Mouse (Mus musculus) liver, embryonic 16.5 days (tissue): Measurements from ENCODE around the gene Hist1h2ad. TPM values are rescaled to one million over a fixed set of nuclear protein-coding genes. Genes with fewer than 3 reads are reported as not detected.
"Not testable (repeated sequence)": the region's sequence is repeated elsewhere in the genome, so short reads cannot be mapped to it uniquely, and the experiment has no call there.

Experiments used
- ATAC-seq: fragments of 200-750 bp; cut with Nextera tagmentation; 2 replicates; pipeline ENCODE4 v1.8.0; 2017; ENCODE audit warnings: low read depth, mild to moderate bottlenecking, moderate number of reproducible peaks, moderate library complexity
- H3K27ac ChIP-seq: fragments of 300-500 bp; sonication (generic); 2 replicates; pipeline ENCODE4 v1.5.1; 2014; ENCODE audit warnings: mild to moderate bottlenecking, low read length
- H3K27me3 ChIP-seq: fragments of 300-500 bp; sonication (generic); 2 replicates; pipeline ENCODE4 v1.6.1; 2014; ENCODE audit warnings: low read depth, low read length, mixed read lengths; ENCODE audit not compliant: control insufficient read depth, insufficient read depth
- H3K36me3 ChIP-seq: fragments of 300-500 bp; sonication (generic); 2 replicates; pipeline ENCODE4 v1.6.1; 2014; ENCODE audit warnings: mild to moderate bottlenecking; ENCODE audit not compliant: control insufficient read depth, insufficient read depth
- H3K4me1 ChIP-seq: fragments of 300-500 bp; sonication (generic); 2 replicates; pipeline ENCODE4 v1.6.1; 2014; ENCODE audit warnings: low read depth, low read length, mixed read lengths; ENCODE audit not compliant: control insufficient read depth
- H3K4me2 ChIP-seq: fragments of 300-500 bp; sonication (generic); 2 replicates; pipeline ENCODE4 v1.6.1; 2014; ENCODE audit warnings: low read depth, low read length, mixed read lengths
- H3K4me3 ChIP-seq: fragments of 300-500 bp; sonication (generic); 2 replicates; pipeline ENCODE4 v1.5.1; 2014; ENCODE audit warnings: low read depth, mild to moderate bottlenecking, low read length
- H3K9ac ChIP-seq: fragments of 300-500 bp; sonication (generic); 2 replicates; pipeline ENCODE4 v1.6.1; 2014; ENCODE audit warnings: low read depth, low read length
- H3K9me3 ChIP-seq: fragments of 300-500 bp; sonication (generic); replicated peaks from 2 replicates; pipeline ENCODE4 v1.6.1; 2016; ENCODE audit warnings: low read length; ENCODE audit not compliant: control insufficient read depth
- WGBS: fragments of 180-500 bp; shearing (Covaris S2); extraction: QIAGEN DNeasy Blood & Tissue Kit; methylation state at CpG from one replicate; pipeline ENCODE4 v1.1.7; 2014; ENCODE audit not compliant: insufficient replicate concordance; 5-methylcytosine and 5-hydroxymethylcytosine counted together
- microRNA-seq: library from miRNA; unstranded; fragments of <30 nt; microRNA quantifications from one replicate; pipeline ENCODE4, GENCODE M21; 2016
- polyA plus RNA-seq: library from polyadenylated mRNA; unstranded; fragments of >200 nt; fragmentation: Nextera tagmentation; extraction: Ambion mirVana; gene quantifications from 2 replicates; pipeline ENCODE4 v1.2.1, GENCODE M21; 2015

Gene Hist1h2ad
- polyA plus RNA-seq, 1 experiment from 2014 or later, result 3.8 TPM

- Histone ChIP-seq H3K27me3 (peaks cover 3% of the 10 kb centered on the region; the same call in 1 of the 2 replicates), H3K9me3 (no peaks in the 10 kb centered on the region)
- WGBS, result under 1% methylated on average over 18 of the region's 18 CpGs
Measured at GRCm38 (mm10) chr13:23621532-23622174, 47.5 kb downstream of the Hist1h2ad start.

GRCm38 (mm10) chr13:23622175-23622671 is 48.0 kb downstream of the Hist1h2ad start, which contains the start of gene Hist1h1e:
Gene Hist1h1e (minus strand): TSS chr13:23622558.
- WGBS, result under 1% methylated on average over 48 of the region's 53 CpGs
- not testable (repeated sequence) for H3K36me3 ChIP-seq, H3K9me3 ChIP-seq, H3K27me3 ChIP-seq, H3K4me1 ChIP-seq
- Histone ChIP-seq H3K9ac (peak within 1 kb of the TSS; percentile 80), H3K4me3 (peak within 1 kb of the TSS; percentile 67), H3K4me2 (peak within 1 kb of the TSS; percentile 91), H3K27ac (peak within 1 kb of the TSS; percentile 98)
- ATAC-seq, result peak; percentile 80

More at GRCm38 (mm10) chr13:23621532-23622174, 47.5 kb downstream of the Hist1h2ad start:
- no peaks in the 10 kb centered on the region for H3K36me3 ChIP-seq
- H3K9ac ChIP-seq, result peak overlapping the region; percentile 80
- peak; percentile 79 for ATAC-seq
- H3K27ac ChIP-seq, result peak overlapping the region; percentile 98
- peaks cover 7% of the 10 kb centered on the region for H3K4me1 ChIP-seq
- H3K4me3 ChIP-seq, result peak overlapping the region; percentile 67
- H3K4me2 ChIP-seq, result peak overlapping the region; percentile 91

GRCm38 (mm10) chr13:23622861-23623450 is 48.8 kb downstream of the Hist1h2ad start:
- H3K27me3 ChIP-seq, result peaks cover 3% of the 10 kb centered on the region
- ATAC-seq, result no peak
- peak overlapping the region; percentile 98 for H3K27ac ChIP-seq
- no peaks in the 10 kb centered on the region for H3K9me3 ChIP-seq
- H3K4me2 ChIP-seq, result peak overlapping the region; percentile 91
- peak overlapping the region; percentile 67 for H3K4me3 ChIP-seq
- WGBS, result 17% methylated on average over 7 of the region's 7 CpGs
- peaks cover 5% of the 10 kb centered on the region for H3K4me1 ChIP-seq
- no peaks in the 10 kb centered on the region for H3K36me3 ChIP-seq
- peak overlapping the region; percentile 48 for H3K9ac ChIP-seq

Small RNAs within 50 kb of the gene (microRNA-seq; reads per million reads assigned to microRNA genes)
- gene Gm44297, result not detected
- not detected for gene Gm44359
- gene Gm44394, result not detected

Other genes with a start within 250 kb of the Hist1h2ad start
- 12.0 and 13.1 TPM in 2 replicates for gene Zfp322a, start 205.2 kb upstream of the Hist1h2ad start, polyA plus RNA-seq
- 4.5 TPM in 2 replicates for gene Abt1, start 150.5 kb upstream of the Hist1h2ad start, polyA plus RNA-seq
- gene Btn1a1, start 108.5 kb upstream of the Hist1h2ad start, polyA plus RNA-seq, result 1.9 and 2.0 TPM in 2 replicates
- gene Btn2a2, start 85.5 kb upstream of the Hist1h2ad start, polyA plus RNA-seq, result not detected in 2 replicates
- gene Hist1h4h, start 43.3 kb upstream of the Hist1h2ad start, polyA plus RNA-seq, result 5.5 and 9.8 TPM in 2 replicates
- gene Hist1h2af, start 40.5 kb upstream of the Hist1h2ad start, polyA plus RNA-seq, result 2.0 and 6.7 TPM in 2 replicates
- 11.0 and 14.8 TPM in 2 replicates for gene Hist1h3g, start 39.0 kb upstream of the Hist1h2ad start, polyA plus RNA-seq
- gene Hist1h2bh, start 31.0 kb upstream of the Hist1h2ad start, polyA plus RNA-seq, result 1.1 and 1.8 TPM in 2 replicates
- 1.2 and 1.4 TPM in 2 replicates for gene Hist1h3f, start 30.3 kb upstream of the Hist1h2ad start, polyA plus RNA-seq
- gene Hist1h4f, start 22.7 kb upstream of the Hist1h2ad start, polyA plus RNA-seq, result 2.4 and 2.9 TPM in 2 replicates
- 1.2 and 1.4 TPM in 2 replicates for gene Hist1h1d, start 21.1 kb upstream of the Hist1h2ad start, polyA plus RNA-seq
- 3.4 and 4.2 TPM in 2 replicates for gene Hist1h3e, start 12.0 kb upstream of the Hist1h2ad start, polyA plus RNA-seq
- gene Hist1h2ae, start 3.2 kb upstream of the Hist1h2ad start, polyA plus RNA-seq, result 63.6 and 96.6 TPM in 2 replicates
- 10.6 and 13.5 TPM in 2 replicates for gene Hist1h2bg, start 3.0 kb upstream of the Hist1h2ad start, polyA plus RNA-seq
- 3.7 and 5.9 TPM in 2 replicates for gene Hist1h2bf, start 185 bp upstream of the Hist1h2ad start, polyA plus RNA-seq
- 6.6 and 7.7 TPM in 2 replicates for gene Hist1h3d, start 1.4 kb downstream of the Hist1h2ad start, polyA plus RNA-seq
- 126 and 155 TPM in 2 replicates for gene Hist1h4d, start 7.2 kb downstream of the Hist1h2ad start, polyA plus RNA-seq
- gene Hist1h2be, start 46.7 kb downstream of the Hist1h2ad start, polyA plus RNA-seq, result 1.9 and 2.0 TPM in 2 replicates
- gene Hist1h1e, start 48.2 kb downstream of the Hist1h2ad start, polyA plus RNA-seq, result 23.6 and 27.8 TPM in 2 replicates
- gene Hist1h2ac, start 109.6 kb downstream of the Hist1h2ad start, polyA plus RNA-seq, result 1.2 and 1.5 TPM in 2 replicates
- gene Hist1h2bc, start 109.8 kb downstream of the Hist1h2ad start, polyA plus RNA-seq, result 202 and 220 TPM in 2 replicates
- 0.13 TPM in 1 of 2 replicates, not detected in the other for gene Hist1h1t, start 121.4 kb downstream of the Hist1h2ad start, polyA plus RNA-seq
- gene Hist1h4c, start 124.1 kb downstream of the Hist1h2ad start, polyA plus RNA-seq, result 6.3 and 8.9 TPM in 2 replicates
- gene Hfe, start 136.5 kb downstream of the Hist1h2ad start, polyA plus RNA-seq, result 16.0 and 16.3 TPM in 2 replicates
- gene Hist1h1c, start 164.4 kb downstream of the Hist1h2ad start, polyA plus RNA-seq, result 99.6 and 112 TPM in 2 replicates
- 4.4 and 7.4 TPM in 2 replicates for gene Hist1h3c, start 171.2 kb downstream of the Hist1h2ad start, polyA plus RNA-seq
- 3.2 and 6.3 TPM in 2 replicates for gene Hist1h2bb, start 172.4 kb downstream of the Hist1h2ad start, polyA plus RNA-seq
- gene Hist1h2ab, start 176.7 kb downstream of the Hist1h2ad start, polyA plus RNA-seq, result 49.0 and 58.5 TPM in 2 replicates
- gene Hist1h3b, start 177.9 kb downstream of the Hist1h2ad start, polyA plus RNA-seq, result 14.4 TPM in 2 replicates
- 3.5 and 5.4 TPM in 2 replicates for gene Hist1h4b, start 182.6 kb downstream of the Hist1h2ad start, polyA plus RNA-seq
- gene Hist1h4a, start 186.8 kb downstream of the Hist1h2ad start, polyA plus RNA-seq, result 0.48 TPM in 1 of 2 replicates, not detected in the other
- 4.6 and 6.8 TPM in 2 replicates for gene Hist1h3a, start 188.0 kb downstream of the Hist1h2ad start, polyA plus RNA-seq
- 2.5 and 3.5 TPM in 2 replicates for gene Hist1h1a, start 189.3 kb downstream of the Hist1h2ad start, polyA plus RNA-seq
- gene Trim38, start 195.5 kb downstream of the Hist1h2ad start, polyA plus RNA-seq, result not detected in 2 replicates
- 1.5 and 1.8 TPM in 2 replicates for gene Slc17a2, start 232.6 kb downstream of the Hist1h2ad start, polyA plus RNA-seq